In the genomic region with DNA sequence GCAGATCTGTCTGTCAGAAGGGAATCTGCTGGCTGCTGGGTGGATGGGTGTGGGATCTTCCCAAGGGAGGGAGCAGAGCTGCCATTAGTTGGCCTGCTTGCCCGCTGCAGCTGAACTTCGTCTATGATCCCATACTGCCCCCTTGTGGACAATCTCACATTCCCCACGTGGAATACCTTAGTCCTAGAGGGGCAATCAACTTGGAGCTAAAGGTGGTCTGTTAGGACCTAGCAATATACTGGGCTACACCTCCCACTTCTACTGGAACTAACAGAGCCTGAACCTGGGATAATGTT, we compare ENCODE assay signal across 8 mouse cellular contexts. TPM values are rescaled to one million over a fixed set of nuclear protein-coding genes. Genes with fewer than 3 reads are reported as not detected.
A peak's percentile ranks its signal among the peaks of the same experiment; 100 is the strongest.
DNase-seq lines count a peak whose midpoint lies in the region; ATAC-seq and TF ChIP-seq lines count a peak whose summit lies in the region.

No protein-coding gene starts in this region.

- H3K27ac ChIP-seq in bone marrow macrophage, adult 2 months (ENCODE audit: insufficient read depth, low read depth, low read length) = no peak overlapping the region
- peak overlapping the region; percentile 17; the same call in 1 of the 2 replicates for H3K27ac ChIP-seq in embryonic facial prominence, embryonic 15.5 days (replicated peaks)
- H3K27ac ChIP-seq in heart, embryonic 11.5 days (ENCODE audit: low read depth, low read length) = no peak overlapping the region
- H3K27ac ChIP-seq in kidney, embryonic 15.5 days = peak overlapping the region; percentile 69

- no peak for TF ChIP-seq POLR2A in bone marrow macrophage, adult 2 months (IDR thresholded peaks at IDR 0.05; ENCODE audit: borderline replicate concordance, low read depth, low read length)

- peak overlapping the region; percentile 45 for H3K4me2 ChIP-seq in embryonic facial prominence, embryonic 15.5 days (replicated peaks)
- H3K4me2 ChIP-seq in heart, embryonic 11.5 days = peak overlapping the region; percentile 43
- peak overlapping the region; percentile 53 for H3K4me2 ChIP-seq in kidney, embryonic 15.5 days

- peak; percentile 89 to 91 for DNase-seq in B cell, adult 2 months
- DNase-seq in liver = peak; percentile 82
- peak; percentile 81 to 91 for DNase-seq in spleen, postnatal 4 days (ENCODE audit: low spot score in 2 of 2)

- H3K9me3 ChIP-seq in embryonic facial prominence, embryonic 15.5 days (replicated peaks) = no peaks in the 10 kb centered on the region
- H3K9me3 ChIP-seq in heart, embryonic 11.5 days (replicated peaks; ENCODE audit: control insufficient read depth, low read length) = no peaks in the 10 kb centered on the region
- H3K9me3 ChIP-seq in kidney, embryonic 15.5 days (replicated peaks) = no peaks in the 10 kb centered on the region

- ATAC-seq in embryonic facial prominence, embryonic 15.5 days (ENCODE audit: insufficient number of reproducible peaks, low FRiP score, low TSS enrichment, low read depth) = peak; percentile 77
- peak; percentile 39 for ATAC-seq in heart, embryonic 11.5 days (replicated peaks; ENCODE audit: insufficient number of reproducible peaks, low FRiP score, low TSS enrichment)
- ATAC-seq in kidney, embryonic 15.5 days (replicated peaks; ENCODE audit: low FRiP score) = peak; percentile 55; the same call in 1 of the 2 replicates
- ATAC-seq in monocyte, adult 5-6 weeks (replicated peaks; ENCODE audit: insufficient number of reproducible peaks, low FRiP score, low TSS enrichment, poor library complexity, severe bottlenecking) = peak; percentile 64

- peak; percentile 64 for TF ChIP-seq CTCF in bone marrow macrophage, adult 2 months (IDR thresholded peaks at IDR 0.05; ENCODE audit: low read depth, low read length)

- H3K9ac ChIP-seq in embryonic facial prominence, embryonic 15.5 days = no peak overlapping the region
- no peak overlapping the region for H3K9ac ChIP-seq in heart, embryonic 11.5 days (ENCODE audit: low read depth, low read length)
- peak overlapping the region; percentile 1; the same call in 1 of the 2 replicates for H3K9ac ChIP-seq in kidney, embryonic 15.5 days

- peaks cover 11% of the 10 kb centered on the region for H3K4me1 ChIP-seq in bone marrow macrophage, adult 2 months (ENCODE audit: control insufficient read depth, insufficient read depth, low read length)
- H3K4me1 ChIP-seq in embryonic facial prominence, embryonic 15.5 days = peaks cover 51% of the 10 kb centered on the region
- peaks cover 22% of the 10 kb centered on the region for H3K4me1 ChIP-seq in heart, embryonic 11.5 days (ENCODE audit: control insufficient read depth, insufficient read depth, low read length)
- peaks cover 51% of the 10 kb centered on the region for H3K4me1 ChIP-seq in kidney, embryonic 15.5 days

- H3K27me3 ChIP-seq in embryonic facial prominence, embryonic 15.5 days = no peaks in the 10 kb centered on the region
- H3K27me3 ChIP-seq in heart, embryonic 11.5 days (ENCODE audit: control insufficient read depth, insufficient read depth, low read length) = peaks cover 3% of the 10 kb centered on the region; the same call in 1 of the 2 replicates
- H3K27me3 ChIP-seq in kidney, embryonic 15.5 days = no peaks in the 10 kb centered on the region

- WGBS in embryonic facial prominence, embryonic 15.5 days = 1% methylated on average over 3 of the region's 3 CpGs
- 0% methylated on average over 3 of the region's 3 CpGs for WGBS in heart, embryonic 11.5 days (ENCODE audit: insufficient replicate concordance)
- 0% methylated on average over 3 of the region's 3 CpGs for WGBS in kidney, embryonic 15.5 days

- H3K36me3 ChIP-seq in embryonic facial prominence, embryonic 15.5 days = no peaks in the 10 kb centered on the region
- no peaks in the 10 kb centered on the region for H3K36me3 ChIP-seq in heart, embryonic 11.5 days (ENCODE audit: control insufficient read depth, insufficient read depth, low read length)
- H3K36me3 ChIP-seq in kidney, embryonic 15.5 days = no peaks in the 10 kb centered on the region

- no peak overlapping the region for H3K4me3 ChIP-seq in bone marrow macrophage, adult 2 months (ENCODE audit: insufficient read depth, low read length)
- peak overlapping the region; percentile 18 for H3K4me3 ChIP-seq in embryonic facial prominence, embryonic 15.5 days (replicated peaks)
- H3K4me3 ChIP-seq in heart, embryonic 11.5 days (ENCODE audit: low read depth, low read length) = no peak overlapping the region
- H3K4me3 ChIP-seq in kidney, embryonic 15.5 days (replicated peaks) = peak overlapping the region; percentile 15; the same call in 1 of the 2 replicates

RNA-seq across cellular contexts. Expression of a gene that starts 7.4 kb away (rescaled TPM):
- polyA plus RNA-seq in bone marrow macrophage, adult 2 months (2012; ENCODE audit: insufficient read depth, insufficient read length, missing spikeins) = 299 and 319 TPM in 2 replicates
- polyA plus RNA-seq in embryonic facial prominence, embryonic 15.5 days (2015; fragmentation: Nextera tagmentation; extraction: Ambion mirVana) = 943 and 957 TPM in 2 replicates
- 695 and 851 TPM in 2 replicates for polyA plus RNA-seq in heart, embryonic 11.5 days (2014; fragmentation: Nextera tagmentation; extraction: Ambion mirVana)
- polyA plus RNA-seq in kidney, embryonic 15.5 days (2015; fragmentation: Nextera tagmentation; extraction: Ambion mirVana) = 1,077 and 1,119 TPM in 2 replicates
- 521 to 617 TPM (median 563 TPM) in 3 replicates for total RNA-seq in monocyte, adult 5-6 weeks (2017)

RNA-seq across cellular contexts. Expression of a gene that starts 16.3 kb away (rescaled TPM):
- polyA plus RNA-seq in bone marrow macrophage, adult 2 months (2012; ENCODE audit: insufficient read depth, insufficient read length, missing spikeins) = 1.3 and 1.6 TPM in 2 replicates
- 40.6 and 43.7 TPM in 2 replicates for polyA plus RNA-seq in embryonic facial prominence, embryonic 15.5 days (2015; fragmentation: Nextera tagmentation; extraction: Ambion mirVana)
- 23.2 and 27.7 TPM in 2 replicates for polyA plus RNA-seq in heart, embryonic 11.5 days (2014; fragmentation: Nextera tagmentation; extraction: Ambion mirVana)
- 49.9 and 52.0 TPM in 2 replicates for polyA plus RNA-seq in kidney, embryonic 15.5 days (2015; fragmentation: Nextera tagmentation; extraction: Ambion mirVana)
- 2.8 to 9.5 TPM (median 5.4 TPM) in 3 replicates for total RNA-seq in monocyte, adult 5-6 weeks (2017)

RNA-seq across cellular contexts. Expression of a gene that starts 25.4 kb away (rescaled TPM):
- 27.6 and 32.0 TPM in 2 replicates for polyA plus RNA-seq in bone marrow macrophage, adult 2 months (2012; ENCODE audit: insufficient read depth, insufficient read length, missing spikeins)
- polyA plus RNA-seq in embryonic facial prominence, embryonic 15.5 days (2015; fragmentation: Nextera tagmentation; extraction: Ambion mirVana) = 34.7 and 44.1 TPM in 2 replicates
- polyA plus RNA-seq in heart, embryonic 11.5 days (2014; fragmentation: Nextera tagmentation; extraction: Ambion mirVana) = 4.7 and 5.0 TPM in 2 replicates
- 27.9 and 30.6 TPM in 2 replicates for polyA plus RNA-seq in kidney, embryonic 15.5 days (2015; fragmentation: Nextera tagmentation; extraction: Ambion mirVana)
- 2.7 to 3.3 TPM (median 3.2 TPM) in 3 replicates for total RNA-seq in monocyte, adult 5-6 weeks (2017)

RNA-seq across cellular contexts. Expression of a gene that starts 25.7 kb away (rescaled TPM):
- polyA plus RNA-seq in bone marrow macrophage, adult 2 months (2012; ENCODE audit: insufficient read depth, insufficient read length, missing spikeins) = 5.4 and 8.3 TPM in 2 replicates
- 75.6 and 87.0 TPM in 2 replicates for polyA plus RNA-seq in embryonic facial prominence, embryonic 15.5 days (2015; fragmentation: Nextera tagmentation; extraction: Ambion mirVana)
- polyA plus RNA-seq in heart, embryonic 11.5 days (2014; fragmentation: Nextera tagmentation; extraction: Ambion mirVana) = 41.2 and 41.9 TPM in 2 replicates
- polyA plus RNA-seq in kidney, embryonic 15.5 days (2015; fragmentation: Nextera tagmentation; extraction: Ambion mirVana) = 55.5 and 56.8 TPM in 2 replicates
- total RNA-seq in monocyte, adult 5-6 weeks (2017) = 1.5 to 6.5 TPM in 2 of 3 replicates, not detected in the other

RNA-seq across cellular contexts. Expression of a gene that starts 31.3 kb away (rescaled TPM):
- polyA plus RNA-seq in bone marrow macrophage, adult 2 months (2012; ENCODE audit: insufficient read depth, insufficient read length, missing spikeins) = 17.8 and 19.5 TPM in 2 replicates
- 115 and 117 TPM in 2 replicates for polyA plus RNA-seq in embryonic facial prominence, embryonic 15.5 days (2015; fragmentation: Nextera tagmentation; extraction: Ambion mirVana)
- polyA plus RNA-seq in heart, embryonic 11.5 days (2014; fragmentation: Nextera tagmentation; extraction: Ambion mirVana) = 77.0 and 80.4 TPM in 2 replicates
- polyA plus RNA-seq in kidney, embryonic 15.5 days (2015; fragmentation: Nextera tagmentation; extraction: Ambion mirVana) = 118 and 140 TPM in 2 replicates
- 1.2 to 9.7 TPM (median 2.7 TPM) in 3 replicates for total RNA-seq in monocyte, adult 5-6 weeks (2017)

Comparison
In these comparisons a context has a peak if more than half of its experiments do, and no peak if none do; other contexts are left out.
1. H3K27ac ChIP-seq: peak in embryonic facial prominence, embryonic 15.5 days (single experiment) and kidney, embryonic 15.5 days (single experiment); none in bone marrow macrophage, adult 2 months (single experiment) and heart, embryonic 11.5 days (single experiment).
2. H3K4me3 ChIP-seq: peak in embryonic facial prominence, embryonic 15.5 days (single experiment) and kidney, embryonic 15.5 days (single experiment); none in bone marrow macrophage, adult 2 months (single experiment) and heart, embryonic 11.5 days (single experiment).
3. Peak in every context shown above with its lines, with median percentiles within 50 percentile points of each other: DNase-seq, ATAC-seq and H3K4me2 ChIP-seq.